Mouse (Mus musculus): Measurements from ENCODE around the gene Chmp5. TPM values are rescaled to one million over a fixed set of nuclear protein-coding genes. Genes with fewer than 3 reads are reported as not detected.

Chmp5 gene
- total RNA-seq, 2 experiments from 2014 or later = 101 to 105 TPM

Small RNA genes within 50 kb of the gene (microRNA-seq; reads per million reads assigned to microRNA genes)
- 0.75 reads per million for gene Mir3094

Other genes with a start within 250 kb of the Chmp5 start
- gene Aptx, start 245.2 kb upstream of the Chmp5 start, total RNA-seq (2021) = 10 to 100 TPM; 14.4 to 23.2 TPM
- gene Dnaja1, start 226.3 kb upstream of the Chmp5 start, total RNA-seq (2021) = 100 to 1,000 TPM; 287 to 463 TPM
- gene Smu1, start 190.5 kb upstream of the Chmp5 start, total RNA-seq (2021) = 10 to 100 TPM; 60.2 to 71.2 TPM
- 10 to 100 TPM; 75.7 to 89.5 TPM for gene B4galt1, start 94.4 kb upstream of the Chmp5 start, total RNA-seq (2021)
- gene Spink4, start 28.4 kb upstream of the Chmp5 start, total RNA-seq (2021) = 10 to 100 TPM in 1 of 2 experiments, not detected in 1; 12.8 TPM
- gene Bag1, start 113 bp upstream of the Chmp5 start, total RNA-seq (2021) = 100 to 1,000 TPM; 287 to 331 TPM
- 10 to 100 TPM; 75.5 to 97.1 TPM for gene Nfx1, start 22.5 kb downstream of the Chmp5 start, total RNA-seq (2021)
- 10 to 100 TPM; 22.9 to 26.1 TPM for gene Aqp7, start 99.7 kb downstream of the Chmp5 start, total RNA-seq (2021)
- under 1 TPM in 1 of 2 experiments, not detected in 1; 0.23 TPM for gene Aqp3, start 149.8 kb downstream of the Chmp5 start, total RNA-seq (2021)
- gene Nol6, start 176.0 kb downstream of the Chmp5 start, total RNA-seq (2021) = 10 to 100 TPM; 58.0 to 61.8 TPM
- 100 to 1,000 TPM; 103 to 115 TPM for gene Ube2r2, start 187.3 kb downstream of the Chmp5 start, total RNA-seq (2021)